Mouse (Mus musculus) adrenal gland, postnatal 36 days (tissue): ENCODE measurements around the gene Fam129a. TPM values are rescaled to one million over a fixed set of nuclear protein-coding genes. Genes with fewer than 3 reads are reported as not detected.

Experiments used
- DNase-seq, 2 experiments: peaks; one replicate each; pipeline ENCODE4 v3.0.0; 2021; ENCODE audit warnings: mixed read lengths in 1 of 2
- total RNA-seq, 2 experiments: library from RNA; stranded (reverse); gene quantifications; 2 replicates each; pipeline ENCODE4 v1.2.3; 2021

Gene Fam129a
- total RNA-seq, 2 experiments from 2014 or later = 108 to 202 TPM

GRCm38 (mm10) chr1:151625260-151625659 lies 54.3 kb downstream of the Fam129a start:
- DNase-seq = no peak

GRCm38 (mm10) chr1:151625690-151626089 lies 54.7 kb downstream of the Fam129a start:
- DNase-seq = no peak

DNA sequence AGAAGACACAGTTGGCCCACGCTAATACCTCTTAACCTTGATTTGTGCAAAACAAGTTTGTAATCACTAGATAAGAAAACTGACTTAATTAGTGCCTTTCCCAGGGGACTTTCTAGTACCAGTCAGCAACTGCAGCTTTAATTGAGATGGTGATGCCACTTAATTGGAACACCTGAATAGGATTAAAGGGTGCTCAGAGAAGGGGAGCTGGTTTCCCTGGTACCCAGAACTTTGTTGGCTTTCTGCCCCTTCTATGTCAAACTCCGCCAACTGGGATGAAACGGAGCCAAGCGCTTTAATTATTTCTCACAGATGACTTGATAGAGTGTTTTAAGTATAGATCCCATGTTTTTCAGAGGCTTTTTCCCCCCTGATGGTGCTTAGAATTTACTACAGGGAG lies 55.6 kb downstream of the Fam129a start:
- no peak for DNase-seq

DNA sequence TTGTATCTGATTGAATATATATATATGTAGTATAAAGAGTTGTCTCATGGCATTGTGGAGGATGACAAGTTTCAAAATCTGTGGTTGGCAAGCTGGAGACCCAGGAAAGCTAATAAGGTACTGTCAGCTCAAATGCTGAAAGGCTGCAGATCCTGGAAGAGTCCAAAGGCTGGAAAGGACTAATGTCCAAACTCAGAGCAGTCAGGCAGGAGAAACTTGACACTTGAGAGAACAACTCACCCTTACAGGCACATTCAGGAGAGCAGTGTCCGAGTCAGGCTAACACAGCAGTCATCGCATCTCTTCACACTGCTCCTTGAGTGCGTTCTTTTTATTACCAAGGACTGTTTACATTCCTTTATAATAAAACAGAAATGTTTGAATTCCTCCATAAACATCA lies 56.2 kb downstream of the Fam129a start:
- DNase-seq = no peak

GRCm38 (mm10) chr1:151629591-151630250 lies 58.7 kb downstream of the Fam129a start:
- DNase-seq = peak; percentile 49 to 68

DNA sequence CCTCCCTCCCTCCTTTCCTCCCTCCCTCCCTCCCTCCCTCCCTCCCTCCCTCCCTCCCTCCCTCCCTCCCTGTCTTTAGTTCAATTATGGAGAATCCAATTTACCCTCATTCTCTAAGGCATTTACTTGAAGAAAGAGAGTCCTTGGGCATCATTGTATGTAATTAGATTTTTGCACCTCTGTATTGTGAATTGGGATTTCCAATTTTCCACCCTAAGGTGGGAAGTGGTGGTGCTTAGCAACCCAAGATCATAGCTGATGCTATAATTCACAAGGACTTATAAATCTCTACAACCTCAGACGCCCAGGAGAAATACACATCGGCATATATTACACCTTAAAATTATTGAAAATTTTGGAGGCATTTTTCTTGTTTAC lies 59.3 kb downstream of the Fam129a start:
- no peak for DNase-seq

GRCm38 (mm10) chr1:151631061-151631460 lies 60.1 kb downstream of the Fam129a start:
- DNase-seq = no peak

GRCm38 (mm10) chr1:151631703-151632294 lies 60.8 kb downstream of the Fam129a start:
- DNase-seq = no peak

GRCm38 (mm10) chr1:151632567-151633356 lies 61.8 kb downstream of the Fam129a start:
- DNase-seq = no peak

DNA sequence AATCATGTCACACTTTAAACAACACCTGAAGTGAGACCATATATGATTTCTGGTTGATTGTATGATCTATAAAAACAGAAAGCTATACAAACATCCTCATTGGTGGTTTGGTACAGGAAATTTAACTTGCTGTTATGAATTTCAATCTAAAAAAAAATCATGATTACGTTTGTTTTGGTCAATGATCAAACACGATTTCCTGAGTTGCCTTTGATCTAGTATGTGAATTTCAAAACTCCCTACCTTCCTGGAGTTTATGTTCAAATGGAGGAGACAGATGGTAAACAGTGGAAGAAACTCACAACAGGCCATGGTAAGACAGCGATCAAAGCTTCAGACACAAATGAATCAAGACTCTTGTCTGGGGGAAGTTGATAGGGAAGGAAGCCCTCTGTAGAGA lies 65.7 kb downstream of the Fam129a start:
- DNase-seq = no peak

GRCm38 (mm10) chr1:151637351-151637922 lies 66.5 kb downstream of the Fam129a start:
- DNase-seq = no peak

GRCm38 (mm10) chr1:151638357-151638756 lies 67.4 kb downstream of the Fam129a start:
- no peak for DNase-seq

DNA sequence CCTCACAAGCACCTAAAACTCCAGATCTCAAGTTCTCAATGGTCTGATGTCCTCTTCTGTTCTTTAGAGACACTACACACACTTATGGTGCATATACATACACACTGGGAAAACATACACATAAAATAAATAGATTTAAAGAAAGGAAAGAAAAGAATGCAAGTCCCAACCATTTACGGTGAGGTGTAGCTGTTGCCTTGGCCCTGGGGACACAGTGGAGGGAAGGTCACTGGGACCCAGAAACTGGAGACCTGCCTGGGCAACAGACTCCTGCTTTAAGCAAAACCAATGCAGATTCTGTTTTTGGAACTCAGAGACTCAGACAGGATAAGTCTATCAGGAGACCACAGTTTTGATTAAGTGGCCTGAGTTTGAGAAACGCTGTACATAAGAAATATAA lies 67.8 kb downstream of the Fam129a start:
- no peak for DNase-seq

DNA sequence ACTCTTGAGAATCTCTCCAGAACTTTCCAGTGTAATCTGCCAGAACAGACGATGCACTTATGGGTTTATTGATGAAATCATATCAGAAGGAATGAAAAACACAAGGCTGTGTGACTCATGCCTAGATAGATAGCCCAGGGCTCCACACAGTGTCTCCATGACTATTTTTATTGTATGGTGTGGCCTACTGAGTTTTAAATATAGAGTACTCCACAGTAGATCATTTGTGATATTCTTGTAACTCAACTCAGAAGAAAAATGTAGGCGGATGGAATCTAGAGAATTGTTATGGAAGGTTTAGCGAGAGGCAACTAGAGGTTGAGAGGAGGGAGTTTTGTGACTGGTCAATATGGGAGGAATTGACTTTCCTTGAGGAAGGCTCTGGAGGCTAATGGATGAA lies 75.4 kb downstream of the Fam129a start:
- no peak for DNase-seq

GRCm38 (mm10) chr1:151648099-151648498 lies 77.1 kb downstream of the Fam129a start:
- DNase-seq = no peak

GRCm38 (mm10) chr1:151657042-151657605 lies 86.1 kb downstream of the Fam129a start:
- no peak for DNase-seq

- no peak for DNase-seq
These were observed 87.4 kb downstream of the Fam129a start for GRCm38 (mm10) chr1:151658291-151658830.

DNA sequence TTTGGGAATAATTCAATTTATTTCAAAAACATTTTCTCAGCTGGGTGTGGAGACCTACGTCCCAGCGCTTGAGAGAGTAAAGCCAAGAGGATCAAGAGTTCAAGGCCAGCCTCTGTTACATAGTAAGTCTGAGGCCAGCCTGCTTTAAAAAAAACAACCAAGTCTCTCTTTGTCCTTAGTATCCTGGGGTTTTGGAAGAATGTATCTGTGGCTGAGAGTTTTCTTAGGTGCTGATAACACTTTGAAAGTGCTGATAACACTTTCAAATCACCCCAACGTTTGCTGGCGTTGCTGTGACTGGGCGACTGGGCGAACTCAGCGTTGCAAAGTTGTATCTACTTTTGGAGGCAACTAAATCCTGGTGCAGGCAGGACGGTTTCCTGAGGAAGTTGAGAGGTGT lies 88.7 kb downstream of the Fam129a start:
- no peak for DNase-seq

DNA sequence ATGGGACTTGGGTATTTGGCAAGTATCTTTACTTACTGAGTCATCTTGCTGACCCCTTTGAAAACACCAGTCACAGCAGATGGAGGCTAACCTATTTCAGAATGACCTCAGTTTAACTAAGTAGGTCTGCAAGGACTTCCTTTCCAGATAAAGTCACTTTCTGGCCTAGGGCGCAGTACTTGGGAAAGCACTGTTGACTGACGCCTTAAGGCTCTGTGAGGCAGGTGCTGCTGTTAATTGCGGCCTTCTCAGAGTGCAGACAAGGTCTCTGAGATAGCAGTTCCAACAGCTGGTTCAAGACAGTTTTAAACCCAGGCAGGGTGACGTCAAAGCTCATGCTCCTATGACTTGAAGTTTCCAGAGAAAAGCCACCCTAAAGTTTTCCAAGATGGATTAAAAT lies 89.3 kb downstream of the Fam129a start:
- DNase-seq = no peak

- DNase-seq = no peak
These were observed 89.9 kb downstream of the Fam129a start for GRCm38 (mm10) chr1:151660883-151661282.

GRCm38 (mm10) chr1:151661684-151662439 lies 90.9 kb downstream of the Fam129a start:
- DNase-seq = no peak

DNA sequence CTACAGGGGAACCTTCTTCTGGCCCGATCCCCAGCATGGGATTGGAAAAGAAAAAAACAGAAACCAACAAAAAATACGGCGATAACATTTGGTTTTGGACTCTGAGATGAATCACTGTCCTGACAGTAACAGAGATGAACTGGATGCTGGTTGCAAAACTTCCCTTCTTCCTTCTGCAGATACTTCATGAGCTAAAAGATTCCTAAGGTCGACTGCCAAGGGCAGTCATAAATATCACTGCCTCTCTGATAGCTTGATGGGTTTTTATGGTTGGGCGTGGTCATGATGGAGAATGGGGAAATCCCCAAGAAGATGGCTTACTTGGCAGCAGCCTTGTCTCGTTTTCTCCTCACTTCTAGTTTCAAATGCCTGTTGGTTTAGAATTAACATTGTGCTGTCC lies 92.0 kb downstream of the Fam129a start:
- peak; percentile 66 to 72 for DNase-seq
